Mouse (Mus musculus) kidney, embryonic 14.5 days (tissue): ENCODE measurements at regions not wholly inside any gene's neighbourhood (a gene's known extent, or its start where the extent isn't known, plus 50 kb on each side); places are given as distances from the start of the nearest gene placed in this dataset.

Experiments used
- ATAC-seq: fragments of 200-750 bp; cut with Nextera tagmentation; 2 replicates; pipeline ENCODE4 v1.8.0; 2017; ENCODE audit warnings: moderate number of reproducible peaks, mild to moderate bottlenecking, moderate TSS enrichment, moderate library complexity; ENCODE audit not compliant: low FRiP score, low TSS enrichment
- H3K27ac ChIP-seq: fragments of 300-500 bp; sonication (generic); 2 replicates; pipeline ENCODE4 v1.5.1; 2014; ENCODE audit warnings: low read depth, mild to moderate bottlenecking, low read length, moderate library complexity, mixed read lengths
- H3K27me3 ChIP-seq: fragments of 300-500 bp; sonication (generic); 2 replicates; pipeline ENCODE4 v1.6.1; 2014; ENCODE audit warnings: mild to moderate bottlenecking, low read length; ENCODE audit not compliant: control insufficient read depth, insufficient read depth
- H3K36me3 ChIP-seq: fragments of 300-500 bp; sonication (generic); 2 replicates; pipeline ENCODE4 v1.6.1; 2014; ENCODE audit warnings: low read length, mixed read lengths; ENCODE audit not compliant: control insufficient read depth, insufficient read depth
- H3K4me1 ChIP-seq: fragments of 300-500 bp; sonication (generic); 2 replicates; pipeline ENCODE4 v1.6.1; 2014; ENCODE audit warnings: low read length, mixed read lengths; ENCODE audit not compliant: control insufficient read depth, insufficient read depth
- H3K4me2 ChIP-seq: fragments of 300-500 bp; sonication (generic); replicated peaks from 2 replicates; pipeline ENCODE4 v1.6.1; 2014; ENCODE audit warnings: low read depth, mild to moderate bottlenecking, low read length
- H3K4me3 ChIP-seq: fragments of 300-500 bp; sonication (generic); 2 replicates; pipeline ENCODE4 v1.5.1; 2014; ENCODE audit warnings: mild to moderate bottlenecking, low read length
- H3K9ac ChIP-seq: fragments of 300-500 bp; sonication (generic); 2 replicates; pipeline ENCODE4 v1.6.1; 2014; ENCODE audit warnings: low read depth, mild to moderate bottlenecking, low read length, moderate library complexity
- H3K9me3 ChIP-seq: fragments of 300-500 bp; sonication (generic); 2 replicates; pipeline ENCODE4 v1.6.1; 2016; ENCODE audit warnings: low read length; ENCODE audit not compliant: control insufficient read depth
- WGBS: fragments of 180-500 bp; shearing (Covaris S2); extraction: QIAGEN DNeasy Blood & Tissue Kit; methylation state at CpG from one replicate; pipeline ENCODE4 v1.1.7; 2014; 5-methylcytosine and 5-hydroxymethylcytosine counted together

GRCm38 (mm10) chr12:16140511-16141110 lies 323.9 kb upstream of the Trib2 start:
- no peaks in the 10 kb centered on the region for H3K9me3 ChIP-seq
- no peak overlapping the region for H3K4me2 ChIP-seq
- no peak overlapping the region for H3K27ac ChIP-seq
- ATAC-seq = no peak
- no peak overlapping the region for H3K9ac ChIP-seq
- H3K4me1 ChIP-seq = no peaks in the 10 kb centered on the region
- no peaks in the 10 kb centered on the region for H3K36me3 ChIP-seq
- no peaks in the 10 kb centered on the region for H3K27me3 ChIP-seq
- 60% methylated on average over 5 of the region's 5 CpGs for WGBS
- H3K4me3 ChIP-seq = no peak overlapping the region

- H3K9ac ChIP-seq = no peak overlapping the region
- WGBS = 69% methylated on average over 4 of the region's 4 CpGs
- H3K4me1 ChIP-seq = no peaks in the 10 kb centered on the region
Measured at GRCm38 (mm10) chr12:16139152-16139551, 322.4 kb upstream of the Trib2 start.

DNA sequence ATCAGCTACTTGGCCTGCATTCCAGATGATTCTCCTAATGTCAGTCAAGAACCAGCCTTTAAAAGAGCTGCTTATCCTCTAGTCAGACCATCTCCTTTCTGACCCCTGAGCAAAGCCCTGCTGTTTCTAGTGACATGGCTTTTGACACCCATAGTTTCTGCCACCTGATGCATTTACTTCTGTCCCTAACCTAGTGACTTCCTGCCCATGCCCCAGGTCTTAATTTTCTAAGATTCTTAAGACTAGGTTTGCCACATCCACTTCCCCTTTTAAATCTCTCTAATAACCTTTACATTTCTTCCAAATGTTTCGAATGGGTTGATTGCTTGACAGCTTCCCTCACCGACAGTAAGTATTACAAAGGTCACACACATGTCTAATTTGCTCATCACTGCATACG lies 321.1 kb upstream of the Trib2 start:
- no peak overlapping the region for H3K4me3 ChIP-seq
- H3K9me3 ChIP-seq = no peaks in the 10 kb centered on the region
- H3K36me3 ChIP-seq = no peaks in the 10 kb centered on the region
- no peak overlapping the region for H3K4me2 ChIP-seq
- H3K9ac ChIP-seq = no peak overlapping the region
- no peaks in the 10 kb centered on the region for H3K4me1 ChIP-seq
- no peak overlapping the region for H3K27ac ChIP-seq
- no peak for ATAC-seq
- no peaks in the 10 kb centered on the region for H3K27me3 ChIP-seq
- WGBS = 83% methylated on average over 3 of the region's 3 CpGs

More at GRCm38 (mm10) chr12:16139152-16139551, 322.4 kb upstream of the Trib2 start:
- Histone ChIP-seq H3K9me3 (no peaks in the 10 kb centered on the region), H3K4me3 (no peak overlapping the region), H3K36me3 (no peaks in the 10 kb centered on the region), H3K27me3 (no peaks in the 10 kb centered on the region), H3K27ac (no peak overlapping the region), H3K4me2 (no peak overlapping the region)
- no peak for ATAC-seq

DNA sequence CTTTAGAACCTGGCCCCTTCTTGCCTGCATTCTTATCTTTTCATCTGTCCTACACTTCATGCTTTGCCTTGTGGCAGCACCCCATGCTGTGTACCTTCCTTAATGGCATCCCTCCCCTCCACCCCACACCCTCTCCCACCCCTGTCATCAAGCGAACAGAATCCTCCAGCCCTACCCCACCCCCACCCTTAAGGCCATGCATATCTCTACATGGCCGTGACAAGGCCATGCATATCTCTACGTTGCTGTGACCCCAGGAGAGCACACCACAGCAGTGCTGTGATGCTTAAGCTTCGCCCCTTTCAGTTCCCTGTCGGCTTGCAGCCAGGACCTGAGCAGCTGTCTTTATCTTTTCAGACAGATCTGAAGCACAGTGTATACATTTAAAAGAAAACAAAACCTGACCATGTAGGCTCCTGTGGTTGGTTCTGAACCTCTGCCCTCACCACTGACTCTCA lies 319.5 kb upstream of the Trib2 start:
- H3K4me2 ChIP-seq = no peak overlapping the region
- H3K27ac ChIP-seq = no peak overlapping the region
- no peak for ATAC-seq
- no peak overlapping the region for H3K9ac ChIP-seq
- no peaks in the 10 kb centered on the region for H3K36me3 ChIP-seq
- H3K9me3 ChIP-seq = no peaks in the 10 kb centered on the region
- no peaks in the 10 kb centered on the region for H3K27me3 ChIP-seq
- H3K4me1 ChIP-seq = no peaks in the 10 kb centered on the region
- no peak overlapping the region for H3K4me3 ChIP-seq
- 34% methylated on average over 5 of the region's 5 CpGs for WGBS

- no peak overlapping the region for H3K9ac ChIP-seq
- no peak overlapping the region for H3K4me3 ChIP-seq
- H3K36me3 ChIP-seq = no peaks in the 10 kb centered on the region
- no peak for ATAC-seq
- H3K4me2 ChIP-seq = no peak overlapping the region
- no peaks in the 10 kb centered on the region for H3K4me1 ChIP-seq
- H3K27me3 ChIP-seq = no peaks in the 10 kb centered on the region
- no peak overlapping the region for H3K27ac ChIP-seq
- H3K9me3 ChIP-seq = no peaks in the 10 kb centered on the region
- WGBS = 61% methylated on average over 4 of the region's 4 CpGs
Measured at GRCm38 (mm10) chr12:16135602-16136213, 319.0 kb upstream of the Trib2 start.

GRCm38 (mm10) chr12:16134446-16134845 lies 317.7 kb upstream of the Trib2 start:
- 71% methylated on average over 3 of the region's 3 CpGs for WGBS
- Histone ChIP-seq H3K27me3 (no peaks in the 10 kb centered on the region), H3K36me3 (no peaks in the 10 kb centered on the region), H3K9me3 (no peaks in the 10 kb centered on the region), H3K4me3 (no peak overlapping the region), H3K9ac (no peak overlapping the region), H3K4me1 (no peaks in the 10 kb centered on the region), H3K4me2 (no peak overlapping the region), H3K27ac (no peak overlapping the region)
- ATAC-seq = no peak

GRCm38 (mm10) chr12:16133253-16133652 lies 316.5 kb upstream of the Trib2 start:
- Histone ChIP-seq H3K27me3 (no peaks in the 10 kb centered on the region), H3K9ac (no peak overlapping the region), H3K9me3 (no peaks in the 10 kb centered on the region), H3K4me3 (no peak overlapping the region), H3K4me2 (no peak overlapping the region), H3K27ac (no peak overlapping the region), H3K36me3 (no peaks in the 10 kb centered on the region), H3K4me1 (no peaks in the 10 kb centered on the region)
- ATAC-seq = no peak
- WGBS = 74% methylated on average over 3 of the region's 3 CpGs

- no peak overlapping the region for H3K27ac ChIP-seq
Measured at GRCm38 (mm10) chr12:16131740-16132077, 315.0 kb upstream of the Trib2 start.

DNA sequence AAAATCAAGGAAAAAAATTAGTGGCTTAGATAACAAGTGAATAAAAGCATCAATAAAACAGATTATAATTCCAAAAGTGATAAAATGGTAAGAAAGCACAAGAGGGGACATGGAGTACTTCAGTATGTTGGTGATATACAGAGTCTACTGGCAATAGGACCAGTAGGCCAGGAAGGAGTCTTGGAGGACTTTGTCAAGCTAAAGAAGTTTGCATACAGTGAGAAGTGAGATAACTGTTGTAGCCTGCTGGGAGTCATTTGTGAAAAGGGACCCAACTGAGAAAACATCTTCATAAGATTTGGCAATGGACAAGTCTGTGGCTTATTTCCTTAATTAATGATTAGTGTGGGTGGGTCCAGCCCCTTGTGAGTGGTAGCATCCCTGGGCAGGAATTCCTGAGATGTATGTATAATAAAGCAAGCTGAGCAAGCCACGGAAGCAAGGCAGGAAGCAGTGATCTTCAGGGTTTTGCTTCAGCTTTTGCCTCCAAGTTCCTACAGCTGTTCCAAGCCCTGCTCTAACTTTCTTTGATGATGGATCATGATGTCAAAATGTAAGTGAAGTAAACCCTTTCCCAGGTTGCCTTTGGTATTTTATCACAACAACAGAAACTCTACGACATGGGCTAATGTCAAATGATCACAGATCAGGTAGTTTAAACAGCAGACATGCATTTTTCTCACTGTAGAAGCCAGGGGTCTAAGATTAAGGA lies 314.5 kb upstream of the Trib2 start:
- Histone ChIP-seq H3K4me1 (no peaks in the 10 kb centered on the region), H3K27me3 (no peaks in the 10 kb centered on the region), H3K9ac (no peak overlapping the region), H3K27ac (no peak overlapping the region), H3K9me3 (no peaks in the 10 kb centered on the region), H3K4me3 (no peak overlapping the region), H3K4me2 (no peak overlapping the region), H3K36me3 (no peaks in the 10 kb centered on the region)
- no peak for ATAC-seq
- WGBS = 68% methylated on average over 2 of the region's 2 CpGs

More at GRCm38 (mm10) chr12:16131740-16132077, 315.0 kb upstream of the Trib2 start:
- no peaks in the 10 kb centered on the region for H3K9me3 ChIP-seq
- H3K36me3 ChIP-seq = no peaks in the 10 kb centered on the region
- no peak overlapping the region for H3K4me3 ChIP-seq
- no peaks in the 10 kb centered on the region for H3K4me1 ChIP-seq
- no peaks in the 10 kb centered on the region for H3K27me3 ChIP-seq
- no peak overlapping the region for H3K9ac ChIP-seq
- WGBS = 83% methylated on average over 1 of the region's 1 CpGs
- no peak overlapping the region for H3K4me2 ChIP-seq
- ATAC-seq = no peak
